Mouse (Mus musculus): ENCODE results near the gene Lpcat1. TPM values are rescaled to one million over a fixed set of nuclear protein-coding genes. Genes with fewer than 3 reads are reported as not detected.
A peak's percentile ranks its signal among the peaks of the same experiment; 100 is the strongest.

Gene Lpcat1
- 22.2 and 36.3 TPM in 2 replicates for total RNA-seq (2014; rRNA removed; ENCODE audit: low replicate concordance)
- polyA plus RNA-seq (2015; fragmentation: Nextera tagmentation; extraction: Ambion mirVana) = 7.7 and 7.8 TPM in 2 replicates

- Histone ChIP-seq H3K4me2 (ENCODE audit: low read depth, low read length) (peak within 1 kb of the TSS; percentile 79), H3K36me3 (replicated peaks; ENCODE audit: control insufficient read depth, insufficient read depth, low read length) (no peaks in the 10 kb centered on the region), H3K4me3 (ENCODE audit: low read depth, low read length) (peak within 1 kb of the TSS; percentile 82), H3K27me3 (ENCODE audit: control insufficient read depth, insufficient read depth, low read length) (no peaks in the 10 kb centered on the region), H3K27ac (ENCODE audit: low read depth) (peak within 1 kb of the TSS; percentile 75), H3K4me1 (ENCODE audit: control insufficient read depth, insufficient read depth) (no peaks in the 10 kb centered on the region), H3K9ac (replicated peaks; ENCODE audit: low read depth, low read length) (peak within 1 kb of the TSS; percentile 57), H3K9me3 (replicated peaks; ENCODE audit: control insufficient read depth, low read length) (no peaks in the 10 kb centered on the region)
- DNase-seq (ENCODE audit: low spot score) = peak; percentile 86
- peak; percentile 97 for ATAC-seq (ENCODE audit: insufficient read depth, low read depth)
- TF ChIP-seq CTCF (IDR thresholded peaks at IDR 0.05; ENCODE audit: low read depth) (no peak), EP300 (IDR thresholded peaks at IDR 0.05; ENCODE audit: low read depth) (no peak)
- 0% methylated on average over 29 of the region's 35 CpGs for WGBS
Observed at GRCm38 (mm10) chr13:73467034-73467420, at the start of gene Lpcat1. TSS of gene Lpcat1 (plus strand) at chr13:73467197.

DNA sequence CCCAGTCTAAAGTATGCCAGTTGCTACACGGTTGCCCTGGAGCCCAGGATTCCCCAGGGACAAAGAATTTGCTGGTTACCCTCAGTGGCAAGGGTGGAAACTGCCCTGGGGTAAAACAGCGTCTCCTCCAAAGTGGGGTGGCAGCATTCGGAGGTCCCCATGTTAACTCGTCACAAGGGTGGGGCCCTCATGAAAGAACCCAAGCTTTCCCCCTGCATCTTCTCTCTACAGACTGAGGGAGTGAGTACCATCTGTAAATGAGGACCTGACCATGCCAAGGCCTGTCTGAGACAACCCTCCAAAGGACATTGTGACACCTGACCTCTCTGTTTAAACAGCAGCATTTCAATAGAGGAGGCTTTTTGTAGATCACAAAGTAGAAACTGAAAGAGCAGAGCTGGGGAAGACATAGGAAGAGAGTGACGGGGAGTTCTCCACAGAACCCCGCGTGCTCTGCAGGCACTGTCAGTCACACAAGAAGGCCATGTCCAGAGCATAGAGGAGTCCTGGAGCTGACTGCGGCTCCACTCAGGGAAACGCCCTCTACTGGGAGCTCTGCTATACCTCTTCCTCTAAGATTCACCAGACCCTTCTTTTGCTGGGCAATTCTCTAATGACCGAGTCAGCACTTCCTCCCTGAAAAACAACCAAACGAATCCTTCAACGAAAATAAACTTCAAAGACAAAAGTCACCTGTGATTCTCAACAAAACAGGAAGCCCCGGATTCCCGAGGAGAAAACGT lies 49.3 kb upstream of the Lpcat1 start:
- WGBS = 39% methylated on average over 15 of the region's 15 CpGs
- Histone ChIP-seq H3K4me2 (ENCODE audit: low read depth, low read length) (0 out of 2 replicates have a peak overlapping the region, but pooled peaks have one; percentile 18), H3K27me3 (ENCODE audit: control insufficient read depth, insufficient read depth, low read length) (no peaks in the 10 kb centered on the region), H3K9ac (replicated peaks; ENCODE audit: low read depth, low read length) (no peak overlapping the region), H3K4me3 (ENCODE audit: low read depth, low read length) (no peak overlapping the region), H3K4me1 (ENCODE audit: control insufficient read depth, insufficient read depth) (no peaks in the 10 kb centered on the region), H3K36me3 (replicated peaks; ENCODE audit: control insufficient read depth, insufficient read depth, low read length) (no peaks in the 10 kb centered on the region), H3K9me3 (replicated peaks; ENCODE audit: control insufficient read depth, low read length) (no peaks in the 10 kb centered on the region), H3K27ac (ENCODE audit: low read depth) (no peak overlapping the region)
- TF ChIP-seq CTCF (IDR thresholded peaks at IDR 0.05; ENCODE audit: low read depth) (peak; percentile 37), EP300 (IDR thresholded peaks at IDR 0.05; ENCODE audit: low read depth) (no peak)
- DNase-seq (ENCODE audit: low spot score) = no peak
- no peak for ATAC-seq (ENCODE audit: insufficient read depth, low read depth)

DNA sequence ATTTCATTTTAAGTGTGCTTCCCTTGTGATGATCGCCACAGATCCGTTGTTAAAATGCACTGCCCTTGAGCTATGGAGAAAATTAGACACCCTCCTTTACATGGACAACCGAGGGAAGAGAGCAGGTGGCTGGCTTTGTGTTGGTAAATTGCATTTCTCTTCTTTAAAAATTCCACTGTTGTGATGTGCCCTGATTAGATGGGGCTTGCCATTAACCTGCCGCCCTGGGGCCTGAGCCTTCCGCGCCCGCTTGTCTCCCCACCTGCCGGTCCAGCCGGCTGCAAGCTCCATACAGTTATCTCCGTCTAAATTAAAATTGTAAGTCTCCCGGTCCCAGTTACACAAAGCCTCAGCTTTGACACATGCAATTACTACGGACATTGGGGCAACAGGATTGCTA lies 48.7 kb upstream of the Lpcat1 start:
- Histone ChIP-seq H3K27me3 (ENCODE audit: control insufficient read depth, insufficient read depth, low read length) (0 out of 2 replicates have a peak, but pooled peaks cover 2% of the 10 kb centered on the region), H3K9me3 (replicated peaks; ENCODE audit: control insufficient read depth, low read length) (no peaks in the 10 kb centered on the region), H3K4me2 (ENCODE audit: low read depth, low read length) (0 out of 2 replicates have a peak overlapping the region, but pooled peaks have one; percentile 18), H3K9ac (replicated peaks; ENCODE audit: low read depth, low read length) (no peak overlapping the region), H3K36me3 (replicated peaks; ENCODE audit: control insufficient read depth, insufficient read depth, low read length) (no peaks in the 10 kb centered on the region), H3K4me1 (ENCODE audit: control insufficient read depth, insufficient read depth) (no peaks in the 10 kb centered on the region), H3K4me3 (ENCODE audit: low read depth, low read length) (no peak overlapping the region), H3K27ac (ENCODE audit: low read depth) (no peak overlapping the region)
- TF ChIP-seq EP300 (IDR thresholded peaks at IDR 0.05; ENCODE audit: low read depth) (no peak), CTCF (IDR thresholded peaks at IDR 0.05; ENCODE audit: low read depth) (no peak)
- DNase-seq (ENCODE audit: low spot score) (no peak), ATAC-seq (ENCODE audit: insufficient read depth, low read depth) (no peak)
- WGBS = 71% methylated on average over 12 of the region's 12 CpGs

- TF ChIP-seq EP300 (IDR thresholded peaks at IDR 0.05; ENCODE audit: low read depth) = no peak
- no peak for TF ChIP-seq CTCF (IDR thresholded peaks at IDR 0.05; ENCODE audit: low read depth)
Observed at GRCm38 (mm10) chr13:73419244-73419643, 47.8 kb upstream of the Lpcat1 start.

DNA sequence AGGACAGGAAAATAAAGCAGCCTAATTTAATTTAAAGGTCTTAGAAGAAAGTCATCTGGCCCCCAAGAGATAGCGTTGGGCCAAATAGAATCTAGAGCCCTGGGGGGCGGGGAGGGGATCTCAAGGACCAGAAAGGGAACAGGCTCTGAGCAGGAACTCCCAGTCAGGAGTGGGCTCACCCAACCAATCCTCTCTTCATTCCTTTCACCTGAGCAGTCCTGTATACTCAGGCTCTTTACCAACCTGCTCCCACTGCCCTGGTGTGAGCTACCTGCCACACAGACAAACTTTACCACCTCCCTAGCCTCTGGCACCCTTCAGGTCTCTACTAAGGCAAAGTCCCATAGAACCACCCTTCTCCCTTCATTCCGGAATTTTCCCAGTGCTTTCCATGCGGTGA lies 44.0 kb upstream of the Lpcat1 start:
- Histone ChIP-seq H3K27me3 (ENCODE audit: control insufficient read depth, insufficient read depth, low read length) (0 out of 2 replicates have a peak, but pooled peaks cover 2% of the 10 kb centered on the region), H3K36me3 (replicated peaks; ENCODE audit: control insufficient read depth, insufficient read depth, low read length) (no peaks in the 10 kb centered on the region), H3K4me2 (ENCODE audit: low read depth, low read length) (no peak overlapping the region), H3K9me3 (replicated peaks; ENCODE audit: control insufficient read depth, low read length) (no peaks in the 10 kb centered on the region), H3K27ac (ENCODE audit: low read depth) (no peak overlapping the region), H3K4me1 (ENCODE audit: control insufficient read depth, insufficient read depth) (no peaks in the 10 kb centered on the region), H3K9ac (replicated peaks; ENCODE audit: low read depth, low read length) (no peak overlapping the region), H3K4me3 (ENCODE audit: low read depth, low read length) (no peak overlapping the region)
- TF ChIP-seq EP300 (IDR thresholded peaks at IDR 0.05; ENCODE audit: low read depth) (no peak), CTCF (IDR thresholded peaks at IDR 0.05; ENCODE audit: low read depth) (no peak)
- no peak for ATAC-seq (ENCODE audit: insufficient read depth, low read depth)
- 71% methylated on average over 4 of the region's 4 CpGs for WGBS
- no peak for DNase-seq (ENCODE audit: low spot score)

More at GRCm38 (mm10) chr13:73419244-73419643, 47.8 kb upstream of the Lpcat1 start:
- Histone ChIP-seq H3K36me3 (replicated peaks; ENCODE audit: control insufficient read depth, insufficient read depth, low read length) (no peaks in the 10 kb centered on the region), H3K27me3 (ENCODE audit: control insufficient read depth, insufficient read depth, low read length) (0 out of 2 replicates have a peak, but pooled peaks cover 2% of the 10 kb centered on the region), H3K9me3 (replicated peaks; ENCODE audit: control insufficient read depth, low read length) (no peaks in the 10 kb centered on the region), H3K9ac (replicated peaks; ENCODE audit: low read depth, low read length) (no peak overlapping the region), H3K4me3 (ENCODE audit: low read depth, low read length) (no peak overlapping the region), H3K27ac (ENCODE audit: low read depth) (no peak overlapping the region), H3K4me1 (ENCODE audit: control insufficient read depth, insufficient read depth) (no peaks in the 10 kb centered on the region), H3K4me2 (ENCODE audit: low read depth, low read length) (no peak overlapping the region)
- WGBS = 66% methylated on average over 5 of the region's 5 CpGs
- no peak for ATAC-seq (ENCODE audit: insufficient read depth, low read depth)
- DNase-seq (ENCODE audit: low spot score) = no peak
